Mouse (Mus musculus) liver, embryonic 14.5 days (tissue): Measurements from ENCODE around the gene Pebp1.

Experiments
- CTCF ChIP-seq: IDR thresholded peaks from 2 replicates; pipeline ENCODE4 v1.5.1; 2016; ENCODE audit warnings: antibody characterized with exemption, low read depth, control low read depth
- EP300 ChIP-seq: IDR thresholded peaks from 2 replicates; pipeline ENCODE4 v1.6.1; 2016; ENCODE audit warnings: antibody characterized with exemption, low read depth

- no peak for TF ChIP-seq CTCF
- no peak for TF ChIP-seq EP300
These were observed 45.4 kb downstream of the Pebp1 start for GRCm38 (mm10) chr5:117241935-117242531.
